Mouse (Mus musculus): ENCODE data around the gene Grip1. TPM values are rescaled to one million over a fixed set of nuclear protein-coding genes. Genes with fewer than 3 reads are reported as not detected.

Grip1 gene
- polyA plus RNA-seq, 1 experiment from 2014 or later: 0.55 TPM

GRCm38 (mm10) chr10:120136020-120136562 is 682.5 kb downstream of the Grip1 start:
- 35% methylated on average over 12 of the region's 12 CpGs for WGBS (ENCODE audit: insufficient replicate concordance)

More at GRCm38 (mm10) chr10:120136020-120136562, 682.5 kb downstream of the Grip1 start:
- no peak overlapping the region for H3K27ac ChIP-seq (ENCODE audit: low read length)
- H3K4me2 ChIP-seq (ENCODE audit: low read depth, low read length): no peak overlapping the region
- no peaks in the 10 kb centered on the region for H3K9me3 ChIP-seq (replicated peaks; ENCODE audit: control insufficient read depth, low read length)
- H3K27me3 ChIP-seq (ENCODE audit: control insufficient read depth, insufficient read depth, low read depth, low read length): no peaks in the 10 kb centered on the region
- H3K9ac ChIP-seq (ENCODE audit: low read depth, low read length): no peak overlapping the region
- no peak for ATAC-seq (ENCODE audit: low read depth)
- no peaks in the 10 kb centered on the region for H3K4me1 ChIP-seq (ENCODE audit: control insufficient read depth, low read depth, low read length)
- no peaks in the 10 kb centered on the region for H3K36me3 ChIP-seq (ENCODE audit: control insufficient read depth, insufficient read depth)
- H3K4me3 ChIP-seq (ENCODE audit: low read depth, low read length): no peak overlapping the region

Other genes with a start within 250 kb of the Grip1 start
- gene Cand1, start 213.8 kb upstream of the Grip1 start, polyA plus RNA-seq (2015; fragmentation: Nextera tagmentation; extraction: Ambion mirVana): 12.0 and 12.4 TPM in 2 replicates

Measured in liver, embryonic 16.5 days (tissue).